Mouse (Mus musculus) small intestine, adult 2 months (tissue): ENCODE measurements around the gene Sdhb.

Source experiments
- CTCF ChIP-seq: fragments of 200-500 bp; IDR thresholded peaks from 2 replicates; pipeline ENCODE4 v1.5.1; 2012; ENCODE audit warnings: low read depth, mild to moderate bottlenecking, control low read depth, inconsistent platforms, low read length, moderate library complexity, mixed read lengths; ENCODE audit not compliant: insufficient replicate concordance, insufficient read length; ENCODE audit errors: extremely low read depth
- POLR2A ChIP-seq: fragments of 200-500 bp; IDR thresholded peaks from 2 replicates; pipeline ENCODE4 v1.6.1; 2012; ENCODE audit warnings: low read depth, mild to moderate bottlenecking, control low read depth, inconsistent platforms, low read length, moderate library complexity

GRCm38 (mm10) chr4:140957725-140958124 lies 3.3 kb upstream of the Sdhb start:
- TF ChIP-seq POLR2A (no peak), CTCF (peak; percentile 98)
